Mouse (Mus musculus) left cerebral cortex, postnatal 10 days (tissue): ENCODE data around the gene Trim2. TPM values are rescaled to one million over a fixed set of nuclear protein-coding genes. Genes with fewer than 3 reads are reported as not detected.

ENCODE experiments used
- DNase-seq, 2 experiments: peaks; one replicate each; pipeline ENCODE4 v3.0.0; 2021 to 2022; ENCODE audit warnings: low spot score in 2 of 2, mixed read lengths in 1 of 2; ENCODE audit errors: extremely low spot score in 1 of 2
- intact Hi-C: fragments of 180-260 bp; cut with DNase I; formaldehyde crosslinking; loops from one replicate; pipeline ENCODE4 v1.15.1; 2025
- total RNA-seq, 2 experiments: library from RNA; stranded (reverse); gene quantifications; 2 replicates each; pipeline ENCODE4 v1.2.3; 2021

Trim2 gene
- 100 to 1,000 TPM; 186 to 212 TPM for total RNA-seq

DNA sequence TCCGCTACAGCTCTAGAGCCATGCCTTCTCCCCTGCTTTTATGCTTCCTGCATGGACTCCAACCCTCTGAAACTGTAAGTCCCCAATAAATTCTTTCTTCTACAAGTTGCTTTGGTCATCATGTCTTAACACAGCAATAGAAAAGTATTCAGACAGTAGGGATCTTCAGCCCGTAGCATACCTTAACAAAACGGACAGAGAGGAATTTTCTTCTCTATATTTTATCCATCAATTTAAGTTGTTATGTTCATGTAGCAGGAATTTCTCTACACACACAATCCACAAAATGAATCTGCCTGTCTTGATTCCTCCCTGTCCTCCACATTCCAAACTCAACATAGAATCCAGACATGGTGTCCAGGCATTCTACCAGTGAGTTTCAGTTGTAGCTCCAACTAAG is at the start of gene Trim2:
Gene Trim2, minus strand, starts transcription at position 101 of the 400 bp plus-strand sequence.
- DNase-seq: no peak
- intact Hi-C loops: loop anchor here (5.0 kb wide), 1 partner anchor 359 kb away; no protein-coding TSS in a partner anchor

DNA sequence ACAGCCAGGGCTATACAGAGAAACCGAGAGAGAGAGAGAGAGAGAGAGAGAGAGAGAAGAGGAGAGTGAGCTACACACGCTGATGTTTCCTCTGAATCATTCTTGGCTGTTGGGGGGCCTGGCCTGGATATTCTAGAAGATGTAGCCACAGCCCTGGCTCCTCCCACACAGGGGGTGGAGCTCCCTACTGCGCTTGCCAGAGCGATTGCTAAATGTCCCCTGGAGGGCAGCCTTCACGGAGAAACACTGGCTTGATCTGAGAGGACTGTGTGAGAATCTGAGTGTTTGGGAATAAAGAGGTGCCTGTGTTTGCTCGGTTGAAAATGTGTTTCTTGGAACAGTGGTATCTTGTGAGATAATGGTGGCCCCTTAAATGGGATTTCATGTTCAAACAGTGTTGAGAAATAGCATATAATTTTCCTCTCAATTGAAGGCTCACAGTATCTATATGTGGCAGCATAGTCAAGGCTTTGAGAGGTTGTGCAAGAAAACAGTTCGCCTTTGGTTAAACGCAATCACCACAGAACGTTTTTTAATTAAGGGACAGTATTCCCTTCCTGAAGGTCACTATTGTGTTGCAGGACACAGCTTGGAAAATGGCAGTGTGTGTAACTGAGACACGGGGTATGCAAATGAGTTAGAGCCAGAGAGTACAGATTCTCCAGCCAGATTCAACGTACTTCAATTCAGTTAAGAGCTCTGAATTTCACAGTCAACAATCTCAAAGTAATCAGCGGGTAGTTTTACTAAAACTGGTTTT is 49.4 kb upstream of the Trim2 start:
- peak in 1 of 2 experiments; percentile 79 for DNase-seq
- intact Hi-C loops: no loop called here

DNA sequence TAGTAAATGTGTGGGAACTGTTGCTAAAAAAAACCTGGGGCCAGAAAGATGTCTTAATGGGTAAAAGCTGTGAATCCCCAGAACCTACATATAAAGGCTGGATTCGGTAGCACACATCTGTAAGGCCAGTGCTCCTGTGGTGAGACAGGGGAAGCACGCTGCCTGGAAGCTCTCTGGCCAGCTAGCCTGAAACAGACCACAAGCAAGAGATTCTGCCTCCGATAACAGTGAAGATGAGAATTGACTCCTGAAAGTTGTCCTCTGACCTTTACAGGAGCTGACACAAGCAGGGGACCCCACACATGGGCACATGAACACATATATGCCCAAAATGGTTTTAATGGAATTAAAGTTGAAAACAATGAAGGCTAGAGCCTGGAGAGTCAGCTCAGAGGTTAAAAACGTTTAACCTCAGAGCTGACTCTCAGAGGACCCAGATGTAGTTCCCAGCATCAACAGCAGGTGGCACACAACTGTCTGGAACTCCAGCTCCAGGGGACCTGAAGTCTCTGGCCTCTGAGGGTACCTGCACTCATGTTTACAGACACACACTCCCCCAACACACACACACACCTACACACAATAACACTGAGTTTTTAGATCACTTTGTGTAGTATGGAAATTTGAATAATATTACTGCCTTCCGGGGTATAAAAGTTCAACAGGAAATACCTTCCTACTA is 45.8 kb upstream of the Trim2 start:
- DNase-seq: peak in 1 of 2 experiments; percentile 75
- intact Hi-C loops: loop anchor here (5.0 kb wide), 1 partner anchor 130 kb away; the partner anchor contains the start of gene Fhdc1

DNA sequence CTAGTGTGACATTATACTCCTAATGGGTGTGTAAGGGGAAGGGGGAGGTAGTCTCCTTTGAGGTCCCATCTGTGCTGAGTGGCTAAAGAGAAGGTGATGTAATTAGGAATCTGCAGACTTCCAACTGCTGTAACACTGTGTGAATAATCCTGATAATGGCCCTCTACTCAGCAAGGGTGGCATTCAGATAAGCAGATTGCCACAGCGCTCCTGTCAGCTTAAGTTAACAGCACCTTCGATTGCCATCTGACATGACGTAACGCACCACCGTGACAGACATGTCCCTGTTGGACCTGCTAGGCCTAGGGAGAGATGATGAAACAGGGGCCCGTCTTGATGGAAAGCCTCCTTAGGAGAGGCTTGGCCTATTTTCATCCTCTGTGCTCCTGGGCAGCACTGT is 43.6 kb upstream of the Trim2 start:
- no peak for DNase-seq
- intact Hi-C loops: loop anchor here (5.0 kb wide), 1 partner anchor 132 kb away; the partner anchor contains the start of gene Fhdc1

DNA sequence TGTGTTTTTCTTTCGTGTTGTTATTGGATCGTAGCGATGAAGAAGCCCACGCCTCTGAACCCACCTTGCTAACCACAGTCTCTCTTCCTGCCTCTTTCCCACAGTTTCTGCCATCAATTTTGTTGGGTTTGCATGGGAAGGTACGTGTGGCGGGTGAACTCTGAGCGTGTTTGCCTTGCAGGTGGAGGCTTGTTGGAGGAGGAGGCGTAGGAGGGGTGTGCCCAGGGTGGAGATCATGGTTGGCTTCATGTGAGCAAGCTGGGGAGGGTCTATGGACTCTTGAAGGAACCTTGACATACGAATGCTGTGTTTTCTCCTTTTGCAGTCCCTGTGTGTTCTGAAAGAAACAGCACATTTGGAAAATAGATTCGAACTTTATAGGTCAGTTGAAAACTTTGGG is 43.1 kb upstream of the Trim2 start:
- DNase-seq: no peak
- intact Hi-C loops: loop anchor here (5.0 kb wide), 1 partner anchor 133 kb away; the partner anchor contains the start of gene Fhdc1

DNA sequence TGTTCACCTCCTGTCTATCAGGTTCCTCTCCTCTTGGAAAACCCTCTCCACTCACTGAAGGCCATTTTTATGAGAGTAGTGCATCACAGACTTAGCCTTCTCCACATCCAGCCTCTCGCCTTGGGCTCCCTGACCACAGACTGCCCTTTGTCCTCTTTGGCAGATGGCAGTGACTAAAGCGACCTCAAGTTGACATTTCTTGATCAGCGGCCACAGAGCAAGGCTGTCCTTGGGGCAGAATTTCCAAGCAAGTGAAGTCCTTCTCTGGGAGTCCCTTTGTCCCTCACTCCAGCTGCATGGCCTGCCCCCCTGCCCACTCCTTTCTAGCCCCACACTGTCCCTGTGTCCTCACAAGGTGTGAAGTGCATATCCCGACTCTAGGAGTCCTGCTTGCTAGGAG is 40.7 kb upstream of the Trim2 start:
- intact Hi-C loops: no loop called here
- no peak for DNase-seq

DNA sequence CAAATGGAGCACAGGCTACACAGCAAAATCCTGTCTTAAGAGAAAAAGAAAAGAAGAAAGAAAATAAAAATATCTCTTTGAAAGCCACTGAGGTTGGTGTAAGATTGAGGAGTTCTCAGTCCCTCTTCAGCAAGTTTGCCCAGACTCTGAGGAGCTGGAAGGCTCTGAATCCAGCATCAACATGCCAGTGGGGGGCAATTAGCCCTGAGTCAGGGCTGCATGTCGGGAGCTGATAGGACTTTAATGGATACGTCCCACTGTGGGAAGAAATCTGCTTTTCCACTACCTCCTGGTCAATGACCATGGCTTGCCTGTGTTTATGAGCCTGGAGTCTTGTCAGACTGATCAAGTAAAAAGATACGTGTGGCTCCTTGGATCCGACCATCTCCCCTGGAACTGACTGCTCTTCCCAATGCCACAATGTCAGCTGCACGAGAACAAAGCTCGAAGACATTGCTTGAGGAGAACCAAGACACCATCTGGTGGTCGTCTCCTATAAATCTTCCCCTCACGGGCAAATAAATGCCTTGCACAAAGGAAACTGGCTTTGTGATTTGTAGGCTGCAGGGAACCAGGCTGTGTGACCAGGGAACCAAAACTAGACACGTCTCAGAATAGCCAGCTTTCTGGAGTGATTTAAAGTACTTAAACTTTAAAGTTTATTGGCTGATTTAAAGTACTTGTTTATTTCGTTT is 39.9 kb upstream of the Trim2 start:
- intact Hi-C loops: no loop called here
- DNase-seq: no peak

DNA sequence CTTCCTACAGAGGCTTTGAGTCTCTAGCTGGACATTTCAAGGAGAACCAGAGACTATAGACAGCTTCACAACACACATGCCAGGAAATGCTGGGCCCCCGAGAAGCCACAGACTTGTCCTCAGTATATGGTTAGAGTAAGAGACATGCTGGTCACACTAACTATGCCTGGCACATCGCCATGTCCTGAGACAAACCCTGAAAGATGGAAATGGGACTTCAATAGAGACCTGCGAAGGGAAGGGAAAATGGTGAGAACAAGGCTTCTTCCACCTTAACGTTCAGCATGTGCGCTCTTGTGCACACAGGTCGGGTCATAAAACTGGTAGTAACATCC is 38.9 kb upstream of the Trim2 start:
- peak in 1 of 2 experiments; percentile 55 for DNase-seq
- intact Hi-C loops: loop anchor here (2.0 kb wide), 1 partner anchor 195 kb away; no protein-coding TSS in a partner anchor

DNA sequence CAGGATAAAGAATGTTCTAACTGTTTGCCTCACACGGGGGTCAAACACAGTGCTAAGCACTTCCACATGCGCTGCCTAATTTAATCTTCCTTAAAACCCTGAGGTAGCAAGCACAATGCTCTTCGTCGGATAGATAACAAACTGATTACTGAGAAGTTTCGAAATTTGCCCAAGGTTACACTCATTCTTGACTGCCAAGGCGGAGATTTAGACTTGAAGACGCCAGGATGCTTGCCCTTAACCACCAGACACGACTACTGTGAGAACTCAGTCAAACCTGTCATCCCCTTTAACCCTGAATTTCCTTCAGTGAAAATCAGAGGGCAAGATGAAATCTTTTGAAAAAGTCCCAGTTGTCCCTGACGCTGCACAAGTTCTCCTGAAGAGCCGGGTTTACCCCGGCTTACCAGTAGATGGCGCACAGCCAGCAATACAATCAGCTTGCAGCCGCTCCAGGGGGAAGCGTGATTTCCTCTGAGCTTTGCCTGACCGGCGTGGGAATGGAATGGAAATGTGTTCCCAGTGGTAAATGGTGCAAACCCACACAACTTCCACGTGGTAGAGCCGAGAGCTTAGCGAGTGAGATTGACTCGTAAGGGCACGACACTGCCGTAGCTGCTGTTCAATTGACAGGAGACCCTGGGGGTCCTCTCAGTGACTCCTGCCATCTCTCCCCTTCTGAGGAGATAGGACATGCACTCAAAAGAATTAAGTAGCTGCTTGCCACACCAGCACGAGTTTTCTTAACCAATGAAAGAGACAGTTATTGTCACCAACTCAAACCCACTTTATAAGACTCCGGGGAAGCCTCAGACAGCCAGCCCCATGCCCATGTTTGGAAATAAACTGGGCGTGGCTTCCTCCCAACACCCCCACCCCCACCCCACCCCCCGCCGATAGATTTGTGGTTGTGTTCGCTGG is 38.3 kb upstream of the Trim2 start:
- intact Hi-C loops: loop anchor here (2.0 kb wide), 1 partner anchor 196 kb away; no protein-coding TSS in a partner anchor
- peak; percentile 75 to 91 for DNase-seq

DNA sequence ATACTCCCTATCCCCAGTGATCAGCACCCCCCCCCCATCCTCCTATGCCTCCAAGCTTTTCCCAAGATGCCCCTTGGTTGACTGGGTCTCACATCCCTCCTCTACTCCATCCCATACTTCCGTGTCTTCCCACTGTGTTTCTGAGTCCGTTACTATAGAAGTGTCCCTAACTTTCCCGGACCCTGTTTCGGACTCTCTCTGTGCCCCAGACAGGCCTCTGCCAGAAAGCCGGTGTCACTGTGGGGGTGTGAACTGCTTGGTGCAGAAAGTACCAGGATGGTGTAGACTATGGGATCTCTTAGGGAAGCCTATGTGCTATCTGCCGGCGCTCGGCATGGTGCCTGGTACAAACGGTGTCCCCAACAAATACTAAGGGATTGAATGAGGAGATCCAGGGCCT is 36.4 kb upstream of the Trim2 start:
- intact Hi-C loops: no loop called here

DNA sequence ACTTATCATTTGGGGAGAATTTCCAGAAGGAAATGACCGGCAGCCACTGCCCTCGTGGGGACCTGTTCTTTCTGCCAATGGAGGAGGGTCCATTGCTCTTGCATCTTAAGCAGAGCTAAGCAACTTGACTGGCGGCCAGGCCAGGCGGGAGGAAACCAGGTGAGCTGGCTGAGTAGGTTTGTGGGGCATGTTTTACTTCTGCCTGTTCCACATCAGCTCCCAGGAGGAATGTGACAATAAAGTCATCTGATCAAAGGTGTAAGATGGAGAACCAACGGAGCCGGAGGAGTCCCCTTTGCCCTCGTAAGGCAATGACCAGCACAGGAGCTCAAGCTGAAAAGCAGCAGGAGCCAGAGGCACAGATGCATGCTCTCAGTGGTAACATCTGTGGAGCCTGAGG is 35.1 kb upstream of the Trim2 start:
- DNase-seq: no peak
- intact Hi-C loops: no loop called here

More for the DNA sequence above, 36.4 kb upstream of the Trim2 start:
- DNase-seq: no peak

DNA sequence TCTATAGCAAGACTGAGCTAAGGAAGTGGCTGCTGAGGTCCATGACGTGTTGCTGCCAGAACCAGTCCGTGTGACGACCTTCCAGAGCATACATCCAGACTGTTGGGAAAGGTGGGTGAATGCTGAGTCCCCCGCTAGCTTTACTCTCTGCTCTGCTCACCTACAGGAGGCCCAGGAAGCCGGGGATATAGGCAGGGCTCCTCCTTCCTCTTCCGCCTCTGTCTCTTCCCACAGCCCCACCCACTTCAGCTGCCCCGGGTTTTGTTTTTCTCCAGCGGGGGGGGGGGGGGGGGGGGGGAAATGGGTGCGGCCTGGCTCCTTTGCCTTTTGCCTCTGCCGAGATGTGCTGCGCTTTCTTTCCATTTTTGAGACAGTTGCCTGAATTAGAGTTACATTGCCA is 30.9 kb upstream of the Trim2 start:
- intact Hi-C loops: no loop called here
- DNase-seq: no peak

DNA sequence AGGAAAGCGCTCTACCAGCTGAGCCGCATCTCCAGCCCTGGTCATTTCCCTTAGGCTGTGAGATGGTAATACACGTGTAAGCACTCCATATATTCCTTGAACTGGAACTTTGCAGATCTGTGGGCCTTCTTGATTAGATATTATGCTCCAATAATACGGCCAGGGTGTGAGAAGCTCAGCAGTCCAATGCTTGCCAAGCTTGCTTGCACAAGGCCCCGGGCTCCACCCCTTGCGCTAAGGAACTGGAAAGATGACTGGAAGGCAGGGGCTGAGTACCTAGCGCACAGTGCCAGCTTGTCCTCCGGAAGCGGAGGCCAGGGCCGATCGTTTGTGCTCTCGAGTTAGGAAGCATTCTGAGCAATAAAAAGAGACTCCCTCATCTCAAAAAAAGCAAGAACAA is 29.7 kb upstream of the Trim2 start:
- DNase-seq: no peak
- intact Hi-C loops: no loop called here

DNA sequence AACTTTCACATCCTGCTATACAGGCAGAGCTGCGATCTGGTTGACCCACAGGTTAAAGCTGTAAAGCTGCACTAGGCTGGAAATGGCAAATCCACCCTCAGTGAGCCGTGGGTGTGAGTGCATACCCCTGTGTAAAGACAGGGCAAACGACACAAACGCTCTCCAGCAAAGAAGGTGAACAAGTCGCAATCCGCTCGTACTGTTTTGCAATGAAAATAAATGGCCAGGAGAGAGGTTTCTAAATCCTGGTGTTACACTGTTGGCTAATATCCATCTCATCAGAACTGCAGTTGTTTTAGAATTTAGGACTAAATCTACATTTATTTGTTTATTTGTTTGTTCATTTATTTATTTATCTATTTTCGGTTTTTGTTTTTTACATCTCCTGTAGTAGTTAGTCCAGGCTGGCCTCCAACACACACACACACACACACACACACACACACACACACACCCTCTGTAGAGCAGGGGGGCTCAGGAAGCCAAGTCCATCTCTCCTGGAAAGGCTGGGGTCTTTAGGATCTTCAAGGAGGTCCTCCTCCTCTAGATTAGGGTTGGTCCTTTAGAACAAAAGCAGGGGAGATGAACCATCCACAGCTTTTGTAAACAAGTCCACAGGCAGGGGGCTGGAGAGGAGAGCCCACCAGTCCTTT is 28.9 kb upstream of the Trim2 start:
- DNase-seq: no peak
- intact Hi-C loops: no loop called here

DNA sequence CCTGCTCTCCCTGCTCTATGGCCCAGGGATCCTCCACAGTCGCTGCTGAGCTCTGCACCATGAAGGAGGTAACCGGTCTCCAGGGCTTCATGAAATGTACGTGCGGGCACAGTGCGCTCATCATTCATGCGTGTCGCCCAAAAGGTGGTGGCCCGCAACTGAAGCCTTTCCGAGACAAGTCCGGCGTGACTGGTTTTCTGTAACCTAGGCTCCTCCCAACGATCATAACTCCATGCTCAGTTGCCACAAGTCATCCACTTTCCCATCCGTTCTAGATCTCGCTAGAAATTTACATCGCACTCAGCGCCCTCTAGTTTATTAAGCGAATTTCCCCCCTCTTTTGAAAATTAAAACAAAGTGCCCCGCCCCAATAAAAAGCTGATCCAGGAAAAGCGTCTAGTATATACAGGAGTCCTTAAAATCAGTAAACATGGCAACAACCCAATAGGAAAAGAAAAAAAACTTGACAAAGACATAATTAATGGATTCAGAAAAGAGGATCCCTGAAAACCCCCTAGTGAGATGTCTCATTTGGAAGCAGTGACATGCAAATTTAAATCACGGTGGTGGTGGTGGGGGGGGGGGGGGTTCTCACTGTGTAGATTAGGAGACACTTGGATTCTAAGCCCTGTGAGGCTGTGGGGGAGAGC is 28.2 kb upstream of the Trim2 start:
- no peak for DNase-seq
- intact Hi-C loops: no loop called here

DNA sequence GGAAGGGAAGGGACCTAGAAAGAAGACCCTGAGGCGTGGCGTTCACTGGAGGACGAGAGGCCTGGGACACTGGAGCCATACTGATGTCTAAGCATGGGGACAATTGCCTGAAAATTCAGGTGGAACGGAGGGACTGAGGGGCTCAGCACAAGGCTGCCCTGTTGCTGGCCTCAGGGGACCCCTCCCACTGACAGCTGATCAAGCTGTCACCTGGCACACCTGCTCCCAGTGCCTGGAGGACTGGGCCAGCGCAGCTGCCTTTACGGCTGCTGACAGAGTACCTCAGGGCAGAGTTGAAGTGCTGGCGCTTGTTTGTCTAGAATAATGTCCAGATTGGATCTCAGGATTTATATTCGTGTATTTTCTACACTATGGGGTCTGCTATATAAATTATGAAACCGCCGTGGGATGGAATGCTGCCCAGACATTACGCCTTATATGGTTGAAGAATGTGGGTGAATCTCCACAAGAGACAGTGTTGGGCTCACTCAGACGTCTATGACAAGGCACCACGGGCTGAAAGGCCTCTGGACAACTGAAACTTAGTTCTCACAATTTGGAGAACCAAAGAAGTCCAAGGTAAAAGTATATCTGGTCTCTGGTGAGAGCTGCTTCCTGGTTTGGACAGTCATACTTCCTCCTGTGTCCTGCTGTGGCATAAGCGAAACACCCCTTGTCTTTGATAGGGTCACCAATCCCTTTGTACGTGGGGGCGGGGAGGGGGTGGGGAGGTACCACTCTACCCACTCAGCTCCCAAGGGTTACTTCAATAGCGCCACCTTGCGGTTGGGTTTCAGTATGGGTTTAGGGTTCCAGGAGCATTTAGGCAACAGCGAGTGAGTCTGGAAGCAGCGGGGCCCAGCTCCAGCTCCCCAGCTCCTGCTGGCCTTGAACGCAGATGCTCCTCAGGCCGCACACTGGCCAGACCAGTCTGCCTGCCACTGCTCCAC is 27.0 kb upstream of the Trim2 start:
- intact Hi-C loops: no loop called here
- DNase-seq: peak; percentile 31 to 75

DNA sequence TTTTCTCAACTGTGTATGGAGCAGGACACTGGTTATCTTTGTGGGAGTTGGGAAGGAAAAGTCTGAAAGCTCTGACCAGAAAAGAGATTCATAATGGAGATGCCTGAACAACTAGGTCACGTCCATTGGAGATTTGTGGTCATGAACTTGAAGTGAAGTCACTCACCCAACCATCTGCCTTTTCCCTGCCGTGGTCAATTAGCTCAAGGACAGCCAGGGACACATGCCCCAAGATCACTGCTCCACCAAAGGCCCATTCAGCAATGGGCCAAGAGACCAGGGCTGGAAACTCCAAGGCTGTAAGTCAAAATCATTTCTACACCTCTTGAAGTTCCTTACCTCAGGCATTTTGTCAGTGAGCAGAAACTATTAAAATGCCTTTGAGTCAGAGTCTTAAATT is 23.5 kb upstream of the Trim2 start:
- intact Hi-C loops: no loop called here
- no peak for DNase-seq
